Mouse (Mus musculus) liver, adult 2 months (tissue): ENCODE measurements around the gene Eef1g. TPM values are rescaled to one million over a fixed set of nuclear protein-coding genes. Genes with fewer than 3 reads are reported as not detected.

Experiments
- DNase-seq: peaks from one replicate; pipeline ENCODE4 v3.0.0-alpha.2; 2011; ENCODE audit warnings: low read depth, low spot score; ENCODE audit errors: extremely low read depth
- H3K27ac ChIP-seq: fragments of 200-500 bp; replicated peaks from 2 replicates; pipeline ENCODE4 v1.5.1; 2012; ENCODE audit warnings: low read depth, mild to moderate bottlenecking, control low read depth, inconsistent platforms, low read length; ENCODE audit not compliant: insufficient read depth
- H3K27me3 ChIP-seq: fragments of 200-500 bp; 2 replicates; pipeline ENCODE4 v1.6.1; 2012; ENCODE audit warnings: mild to moderate bottlenecking, moderate library complexity, low read length, inconsistent platforms; ENCODE audit not compliant: control insufficient read depth, insufficient read depth
- H3K36me3 ChIP-seq: fragments of 200-500 bp; 2 replicates; pipeline ENCODE4 v1.6.1; 2012; ENCODE audit warnings: low read length, inconsistent platforms; ENCODE audit not compliant: control insufficient read depth, insufficient read depth
- H3K4me1 ChIP-seq: fragments of 200-500 bp; 2 replicates; pipeline ENCODE4 v1.6.1; 2011; ENCODE audit warnings: low read length; ENCODE audit not compliant: control insufficient read depth, insufficient read depth
- H3K4me3 ChIP-seq: fragments of 200-500 bp; 2 replicates; pipeline ENCODE4 v1.5.1; 2011; ENCODE audit warnings: low read depth, mild to moderate bottlenecking, control low read depth, low read length, moderate library complexity; ENCODE audit not compliant: insufficient read depth
- H3K79me2 ChIP-seq: fragments of 200-500 bp; 2 replicates; pipeline ENCODE4 v1.6.1; 2012; ENCODE audit warnings: inconsistent platforms, mild to moderate bottlenecking, low read length, moderate library complexity; ENCODE audit not compliant: control insufficient read depth, insufficient read depth
- H3K9ac ChIP-seq: fragments of 200-500 bp; 2 replicates; pipeline ENCODE4 v1.6.1; 2012; ENCODE audit warnings: low read depth, mild to moderate bottlenecking, control low read depth, inconsistent platforms, low read length
- CTCF ChIP-seq: fragments of 200-500 bp; IDR thresholded peaks from 2 replicates; pipeline ENCODE4 v1.5.1; 2011; ENCODE audit warnings: low read depth, low read length, control low read depth
- POLR2A ChIP-seq: fragments of 200-500 bp; IDR thresholded peaks from 2 replicates; pipeline ENCODE4 v1.6.1; 2011; ENCODE audit warnings: low read length, control low read depth; ENCODE audit not compliant: insufficient read depth; ENCODE audit errors: extremely low read depth
- WGBS: fragments of 180-500 bp; shearing (Covaris S2); methylation state at CpG from one replicate; pipeline ENCODE4 v1.1.7; 2018; 5-methylcytosine and 5-hydroxymethylcytosine counted together
- polyA plus RNA-seq: library from polyadenylated mRNA; depleted of rRNA; stranded (reverse); fragments of >200 nt; gene quantifications from 2 replicates; pipeline ENCODE4 v1.2.3, GENCODE M21; 2012
- total RNA-seq: library from RNA; depleted of rRNA; stranded (reverse); fragments of >200 nt; gene quantifications from 2 replicates; pipeline ENCODE4 v1.2.3, GENCODE M21; 2014

Eef1g gene
- total and polyA plus RNA-seq, 2 experiments, result 101 to 107 TPM

DNA sequence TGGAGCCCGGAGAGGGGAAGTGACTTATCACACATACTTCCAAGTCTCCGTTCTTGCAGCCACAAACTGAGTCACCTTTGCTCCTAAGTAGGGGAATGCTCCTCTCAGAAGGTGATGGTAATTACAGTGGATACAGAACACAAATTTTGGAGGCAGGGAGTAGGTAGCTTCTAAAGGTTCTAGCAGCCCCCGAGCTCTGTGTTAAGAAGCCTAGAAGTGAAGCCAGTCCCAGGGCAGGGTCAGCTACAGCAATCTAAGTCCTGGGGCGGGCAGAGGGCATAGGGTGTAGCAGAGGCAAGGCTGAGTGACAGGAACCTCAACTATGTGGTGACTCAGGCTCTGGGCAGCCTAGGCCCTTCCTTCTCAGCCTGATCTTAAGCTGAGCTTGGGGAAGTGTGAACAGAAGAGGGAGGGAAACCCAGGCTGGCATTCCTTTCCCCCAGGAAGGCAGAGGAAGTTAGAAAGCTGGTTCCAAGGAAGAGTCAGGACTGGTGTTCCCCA is 16.4 kb downstream of the Eef1g start:
- H3K4me3 ChIP-seq, result no peak overlapping the region
- WGBS, result 58% methylated on average over 4 of the region's 4 CpGs
- H3K36me3 ChIP-seq, result peaks cover 10% of the 10 kb centered on the region
- no peaks in the 10 kb centered on the region for H3K27me3 ChIP-seq
- H3K27ac ChIP-seq, result no peak overlapping the region
- H3K79me2 ChIP-seq, result no peaks in the 10 kb centered on the region
- no peak for TF ChIP-seq CTCF
- TF ChIP-seq POLR2A, result no peak
- H3K9ac ChIP-seq, result no peak overlapping the region
- no peaks in the 10 kb centered on the region; the same call in 1 of the 2 replicates for H3K4me1 ChIP-seq
- no peak for DNase-seq

DNA sequence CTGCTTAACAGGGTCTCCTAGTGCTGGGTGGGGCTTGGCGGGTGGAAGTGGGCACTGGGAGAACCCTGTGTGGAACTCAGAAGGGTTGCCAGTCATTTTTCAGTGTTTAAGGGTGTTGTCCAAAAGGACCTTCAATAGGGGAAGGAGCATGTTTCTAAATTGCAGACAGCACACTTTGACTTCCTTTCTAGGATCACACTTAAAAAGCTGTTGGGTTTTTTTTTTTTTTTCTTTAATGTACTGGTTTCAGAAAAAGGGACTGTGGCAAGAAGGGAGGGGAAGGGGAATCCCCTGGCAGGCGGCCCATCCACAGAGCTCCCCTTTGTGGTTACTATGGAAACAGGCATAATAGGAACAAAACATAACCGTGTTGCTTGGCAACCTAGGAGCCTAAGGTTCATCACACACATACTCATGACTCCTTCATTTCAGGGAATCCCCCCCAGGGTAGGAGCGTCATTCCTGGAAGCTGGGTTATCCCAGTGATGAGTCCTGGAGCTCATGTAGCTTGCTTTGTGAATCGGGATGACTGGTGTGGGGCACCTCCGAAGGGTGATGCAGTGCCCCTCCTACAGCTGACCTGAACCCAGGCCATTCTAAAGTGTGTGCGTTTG is 17.5 kb downstream of the Eef1g start:
- Histone ChIP-seq H3K9ac (no peak overlapping the region), H3K79me2 (no peaks in the 10 kb centered on the region), H3K4me3 (no peak overlapping the region), H3K27me3 (no peaks in the 10 kb centered on the region), H3K36me3 (peaks cover 1% of the 10 kb centered on the region), H3K4me1 (peaks cover 3% of the 10 kb centered on the region; the same call in 1 of the 2 replicates), H3K27ac (no peak overlapping the region)
- no peak for DNase-seq
- TF ChIP-seq POLR2A (no peak), CTCF (no peak)
- 53% methylated on average over 7 of the region's 7 CpGs for WGBS

DNA sequence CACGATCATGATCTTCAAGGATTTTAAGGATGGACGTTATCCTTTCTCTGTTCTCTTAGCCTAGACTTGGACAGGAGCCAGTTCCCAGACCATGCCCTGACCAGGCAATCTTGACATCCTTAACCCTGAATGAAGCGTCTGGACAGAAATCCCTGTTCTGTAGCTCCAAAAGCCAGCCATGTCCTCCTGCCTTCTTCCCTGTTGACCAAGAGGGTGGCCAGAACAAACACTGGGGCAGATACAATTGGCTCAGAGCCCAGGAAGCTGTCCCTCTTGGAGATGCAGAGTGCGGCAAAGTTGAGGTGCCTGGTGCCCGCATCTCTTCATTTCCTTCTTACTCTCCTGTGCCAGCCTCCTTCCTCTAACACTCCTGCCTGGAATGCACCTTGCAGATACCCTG is 19.1 kb downstream of the Eef1g start:
- H3K79me2 ChIP-seq, result no peaks in the 10 kb centered on the region
- TF ChIP-seq CTCF (no peak), POLR2A (no peak)
- peak; percentile 65 for DNase-seq
- no peaks in the 10 kb centered on the region for H3K36me3 ChIP-seq
- H3K27me3 ChIP-seq, result no peaks in the 10 kb centered on the region
- H3K4me3 ChIP-seq, result no peak overlapping the region
- no peak overlapping the region for H3K9ac ChIP-seq
- H3K27ac ChIP-seq, result no peak overlapping the region
- 17% methylated on average over 5 of the region's 5 CpGs for WGBS
- H3K4me1 ChIP-seq, result peaks cover 3% of the 10 kb centered on the region; the same call in 1 of the 2 replicates

DNA sequence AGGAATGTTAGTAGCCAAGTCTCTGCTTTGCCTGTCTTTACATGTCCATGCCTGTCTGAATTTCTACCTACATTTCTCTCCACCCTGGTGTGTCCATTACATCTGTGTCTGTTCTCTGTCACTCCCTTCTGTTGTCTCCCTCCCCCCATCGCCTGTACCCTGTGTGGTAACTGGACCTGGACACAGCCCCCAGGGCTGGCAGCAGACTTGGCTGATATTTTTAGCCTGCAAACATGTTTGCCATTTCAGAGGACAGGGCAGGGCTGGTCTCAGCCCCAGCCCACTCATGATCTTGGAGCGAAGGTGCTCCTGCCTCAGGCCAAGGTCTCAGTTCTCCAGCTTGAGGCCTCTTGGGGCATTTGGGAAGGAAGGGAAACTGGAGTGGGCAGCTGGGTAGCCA is 21.0 kb downstream of the Eef1g start:
- H3K36me3 ChIP-seq, result no peaks in the 10 kb centered on the region
- no peak overlapping the region for H3K9ac ChIP-seq
- TF ChIP-seq CTCF (no peak), POLR2A (no peak)
- no peak overlapping the region for H3K27ac ChIP-seq
- no peak for DNase-seq
- H3K27me3 ChIP-seq, result no peaks in the 10 kb centered on the region
- 37% methylated on average over 2 of the region's 2 CpGs for whole genome bisulfite sequencing
- peaks cover 3% of the 10 kb centered on the region; the same call in 1 of the 2 replicates for H3K4me1 ChIP-seq
- H3K79me2 ChIP-seq, result no peaks in the 10 kb centered on the region
- no peak overlapping the region for H3K4me3 ChIP-seq

DNA sequence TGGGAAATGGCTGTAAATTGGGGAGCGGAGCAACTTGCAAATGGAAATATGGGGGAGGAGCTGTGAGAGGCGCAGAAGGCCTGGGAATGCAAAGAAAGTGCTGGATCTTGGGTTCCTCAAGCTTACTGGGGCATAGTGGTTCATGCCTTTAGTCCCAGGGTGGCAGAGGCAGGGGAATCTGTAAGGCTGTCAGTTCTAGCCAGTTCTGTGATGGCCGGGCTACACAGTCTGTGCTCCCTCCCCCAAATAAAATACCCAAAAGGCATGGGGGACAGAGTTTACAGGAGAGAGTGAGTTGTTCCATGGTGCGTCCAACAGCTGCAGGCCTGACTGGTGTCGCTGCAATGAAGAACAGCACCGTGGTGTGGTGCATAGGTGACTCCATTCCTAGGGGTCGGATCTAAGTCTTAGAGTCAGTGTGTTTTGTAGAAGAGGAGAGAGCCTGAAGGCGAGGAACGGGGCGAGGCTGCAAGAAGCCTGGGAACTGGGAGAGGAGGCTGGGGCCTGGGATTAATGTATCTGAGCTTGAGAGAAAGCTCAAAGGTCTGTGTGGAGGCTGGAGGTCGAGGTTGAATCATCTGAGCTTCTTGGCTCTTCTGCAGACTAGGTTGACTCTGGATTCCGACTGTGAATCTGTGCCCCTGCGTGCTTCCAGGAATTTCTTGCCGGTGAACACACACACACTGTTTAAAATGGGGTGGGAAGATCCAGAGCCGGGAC is 21.7 kb downstream of the Eef1g start:
- WGBS, result 55% methylated on average over 15 of the region's 15 CpGs
- H3K27me3 ChIP-seq, result no peaks in the 10 kb centered on the region
- peak; percentile 36 for DNase-seq
- no peaks in the 10 kb centered on the region; the same call in 1 of the 2 replicates for H3K79me2 ChIP-seq
- no peak for TF ChIP-seq POLR2A
- TF ChIP-seq CTCF, result no peak
- no peaks in the 10 kb centered on the region for H3K36me3 ChIP-seq
- H3K4me3 ChIP-seq, result peak overlapping the region; percentile 84; the same call in 1 of the 2 replicates
- H3K27ac ChIP-seq, result 0 out of 2 replicates have a peak overlapping the region, but pooled peaks have one; percentile 1
- peaks cover 3% of the 10 kb centered on the region; the same call in 1 of the 2 replicates for H3K4me1 ChIP-seq
- peak overlapping the region; percentile 88 for H3K9ac ChIP-seq
